Comparison of ENCODE assay signal across 31 mouse cellular contexts in genomic region chr14:72819037-72819436, GRCm38 (mm10).
"Had no signal": no experiment of that assay in that cellular context is flagged by ENCODE, and none has a peak within 500 bp of the region (broad histone marks: within the 10 kb centered on the region; RNA-seq: fewer than 3 reads in every experiment).

No protein-coding gene starts in this region.

- H3K27ac ChIP-seq: heart, embryonic 13.5 days; heart, embryonic 15.5 days; hindbrain, embryonic 10.5 days; hindbrain, embryonic 12.5 days; hindbrain, embryonic 13.5 days; hindbrain, embryonic 14.5 days; hindbrain, embryonic 15.5 days; hindbrain, postnatal 0 days; intestine, embryonic 15.5 days; kidney, embryonic 15.5 days; kidney, postnatal 0 days; layer of hippocampus, adult 2 months; left cerebral cortex, adult 2 months had no signal

- H3K9me3 ChIP-seq: heart, embryonic 12.5 days; heart, embryonic 13.5 days; heart, embryonic 15.5 days; hindbrain, embryonic 10.5 days; hindbrain, embryonic 12.5 days; hindbrain, embryonic 13.5 days; hindbrain, embryonic 15.5 days; intestine, embryonic 15.5 days; kidney, embryonic 15.5 days had no signal

- DNase-seq: heart, postnatal 10 days; heart, postnatal 14 days; heart, postnatal 36 days; heart, postnatal 4 days; kidney, adult 11 months; kidney, adult 18-20 months; kidney, adult 2 months; kidney, adult 8-10 months; kidney, adult 9 months; kidney, postnatal 10 days; kidney, postnatal 14 days; kidney, postnatal 25 days; kidney, postnatal 36 days; kidney, postnatal 4 days; layer of hippocampus, adult 9-11 months; layer of hippocampus, postnatal 36 days had no signal

- H3K36me3 ChIP-seq: heart, embryonic 12.5 days; heart, embryonic 13.5 days; heart, embryonic 15.5 days; hindbrain, embryonic 10.5 days; hindbrain, embryonic 12.5 days; hindbrain, embryonic 13.5 days; hindbrain, embryonic 15.5 days; intestine, embryonic 15.5 days; kidney, embryonic 15.5 days had no signal

- H3K4me3 ChIP-seq: heart, embryonic 12.5 days; heart, embryonic 13.5 days; heart, embryonic 15.5 days; hindbrain, embryonic 10.5 days; hindbrain, embryonic 12.5 days; hindbrain, embryonic 13.5 days; hindbrain, embryonic 15.5 days; intestine, embryonic 15.5 days; kidney, embryonic 15.5 days; layer of hippocampus, adult 2 months; left cerebral cortex, adult 2 months had no signal

- H3K9ac ChIP-seq: heart, embryonic 12.5 days; heart, embryonic 13.5 days; heart, embryonic 15.5 days; hindbrain, embryonic 12.5 days; hindbrain, embryonic 13.5 days; hindbrain, embryonic 14.5 days; hindbrain, embryonic 15.5 days; intestine, embryonic 15.5 days; kidney, embryonic 15.5 days had no signal

- H3K4me1 ChIP-seq: heart, embryonic 12.5 days; heart, embryonic 15.5 days; intestine, embryonic 15.5 days had no signal

- H3K4me2 ChIP-seq: heart, embryonic 11.5 days; heart, embryonic 12.5 days; heart, embryonic 13.5 days; heart, embryonic 15.5 days; hindbrain, embryonic 12.5 days; hindbrain, embryonic 13.5 days; hindbrain, embryonic 14.5 days; hindbrain, embryonic 15.5 days; intestine, embryonic 15.5 days; kidney, embryonic 15.5 days had no signal

- H3K27me3 ChIP-seq: heart, embryonic 12.5 days; heart, embryonic 13.5 days; heart, embryonic 15.5 days; hindbrain, embryonic 12.5 days; hindbrain, embryonic 13.5 days; hindbrain, embryonic 15.5 days; intestine, embryonic 15.5 days; kidney, embryonic 15.5 days had no signal
